Mouse (Mus musculus) MEL (cell line): ENCODE measurements at regions not wholly inside any gene's neighbourhood (a gene's known extent, or its start where the extent isn't known, plus 50 kb on each side); places are given as distances from the start of the nearest gene placed in this dataset.

Source experiments
- DNase-seq: peaks from one replicate; pipeline ENCODE4 v3.0.0; 2011; ENCODE audit warnings: low read depth, low spot score
- H3K27ac ChIP-seq: 2 replicates; pipeline ENCODE4 v1.5.1; 2012; ENCODE audit warnings: low read depth, mild to moderate bottlenecking, control low read depth, low read length, moderate library complexity; ENCODE audit not compliant: control insufficient read depth
- H3K27me3 ChIP-seq, 2 experiments: fragments of 150-350 bp in 1 of 2; sonication (generic) in 1 of 2; 2 replicates each; pipeline ENCODE4 v1.6.1; 2012; ENCODE audit warnings: low read length in 2 of 2, mild to moderate bottlenecking in 2 of 2, improper control_type of control experiment in 1 of 2, moderate library complexity in 1 of 2; ENCODE audit not compliant: insufficient read depth in 2 of 2, control insufficient read depth in 1 of 2
- H3K36me3 ChIP-seq, 2 experiments: 2 replicates each; pipeline ENCODE4 v1.6.1; 2012 to 2014; ENCODE audit warnings: low read length in 2 of 2, improper control_type of control experiment in 1 of 2, inconsistent platforms in 1 of 2, mild to moderate bottlenecking in 1 of 2; ENCODE audit not compliant: insufficient read depth in 2 of 2, control insufficient read depth in 1 of 2
- H3K4me1 ChIP-seq, 2 experiments: fragments of 150-350 bp in 1 of 2; sonication (generic) in 1 of 2; 2 replicates each; pipeline ENCODE4 v1.6.1; 2012; ENCODE audit warnings: low read length in 2 of 2, improper control_type of control experiment in 1 of 2, mild to moderate bottlenecking in 1 of 2; ENCODE audit not compliant: insufficient read depth in 2 of 2, control insufficient read depth in 1 of 2
- H3K4me3 ChIP-seq, 2 experiments: fragments of 150-350 bp in 1 of 2; sonication (generic) in 1 of 2; 2 replicates each; pipeline ENCODE4 v1.5.1; 2012; ENCODE audit warnings: low read depth in 2 of 2, low read length in 2 of 2, mild to moderate bottlenecking in 2 of 2, moderate library complexity in 2 of 2, control low read depth in 1 of 2, improper control_type of control experiment in 1 of 2; ENCODE audit not compliant: control insufficient read depth in 1 of 2, insufficient read depth in 1 of 2
- H3K79me2 ChIP-seq: 2 replicates; pipeline ENCODE4 v1.6.1; 2012; ENCODE audit warnings: mild to moderate bottlenecking, low read length, moderate library complexity; ENCODE audit not compliant: control insufficient read depth, poor library complexity, insufficient read depth
- H3K9ac ChIP-seq: 2 replicates; pipeline ENCODE4 v1.6.1; 2012; ENCODE audit warnings: low read depth, mild to moderate bottlenecking, control low read depth, low read length, moderate library complexity; ENCODE audit not compliant: control insufficient read depth, poor library complexity, severe bottlenecking
- H3K9me3 ChIP-seq: fragments of 150-350 bp; sonication (generic); replicated peaks from 2 replicates; pipeline ENCODE4 v1.6.1; 2012; ENCODE audit warnings: mild to moderate bottlenecking, low read length, improper control_type of control experiment, moderate library complexity; ENCODE audit not compliant: insufficient read depth
- BHLHE40 ChIP-seq: IDR thresholded peaks from 2 replicates; pipeline ENCODE4 v1.6.1; 2012; ENCODE audit warnings: low read depth, mild to moderate bottlenecking, inconsistent platforms, low read length, improper control_type of control experiment, borderline replicate concordance
- CHD1 ChIP-seq: IDR thresholded peaks from 2 replicates; pipeline ENCODE4 v1.6.1; 2012; ENCODE audit warnings: low read depth, mild to moderate bottlenecking, inconsistent platforms, low read length, improper control_type of control experiment
- CTCF ChIP-seq, 3 experiments: IDR thresholded peaks in 2 of 3; conservative IDR thresholded peaks in 1 of 3; 2 replicates each; pipeline ENCODE4 v1.5.1; 2011 to 2012; ENCODE audit warnings: low read length in 3 of 3, low read depth in 2 of 3, mild to moderate bottlenecking in 2 of 3, improper control_type of control experiment in 1 of 3, inconsistent platforms in 1 of 3, mixed read lengths in 1 of 3, moderate library complexity in 1 of 3; ENCODE audit not compliant: control insufficient read depth in 1 of 3, insufficient read depth in 1 of 3, poor library complexity in 1 of 3, severe bottlenecking in 1 of 3
- E2F4 ChIP-seq: IDR thresholded peaks from 2 replicates; pipeline ENCODE4 v1.6.1; 2011; ENCODE audit warnings: low read depth, low read length, improper control_type of control experiment, borderline replicate concordance
- ELF1 ChIP-seq: IDR thresholded peaks from 2 replicates; pipeline ENCODE4 v1.6.1; 2014; ENCODE audit warnings: low read depth, mild to moderate bottlenecking, inconsistent platforms, low read length, improper control_type of control experiment, moderate library complexity
- EP300 ChIP-seq, 2 experiments: IDR thresholded peaks; 2 replicates each; pipeline ENCODE4 v1.6.1; 2011; ENCODE audit warnings: improper control_type of control experiment in 2 of 2, low read length in 2 of 2, low read depth in 1 of 2, mild to moderate bottlenecking in 1 of 2
- ETS1 ChIP-seq: IDR thresholded peaks from 2 replicates; pipeline ENCODE4 v1.6.1; 2012; ENCODE audit warnings: low read depth, mild to moderate bottlenecking, inconsistent platforms, low read length, improper control_type of control experiment, moderate library complexity
- GABPA ChIP-seq: IDR thresholded peaks from 2 replicates; pipeline ENCODE4 v1.6.1; 2012; ENCODE audit warnings: low read depth, mild to moderate bottlenecking, inconsistent platforms, low read length, improper control_type of control experiment, moderate library complexity
- KAT2A ChIP-seq: conservative IDR thresholded peaks from 2 replicates; pipeline ENCODE4 v1.6.1; 2012; ENCODE audit warnings: low read depth, low read length, improper control_type of control experiment, inconsistent platforms
- MEF2A ChIP-seq: IDR thresholded peaks from 2 replicates; pipeline ENCODE4 v1.6.1; 2014; ENCODE audit warnings: low read depth, mild to moderate bottlenecking, inconsistent platforms, low read length, improper control_type of control experiment; ENCODE audit not compliant: poor library complexity, insufficient replicate concordance, severe bottlenecking; ENCODE audit errors: extremely low read depth
- MYB ChIP-seq: IDR thresholded peaks from 2 replicates; pipeline ENCODE4 v1.6.1; 2011; ENCODE audit warnings: mild to moderate bottlenecking, low read depth, low read length, improper control_type of control experiment
- NELFE ChIP-seq: IDR thresholded peaks from 2 replicates; pipeline ENCODE4 v1.6.1; 2011; ENCODE audit warnings: low read depth, low read length, improper control_type of control experiment
- NRF1 ChIP-seq: IDR thresholded peaks from 2 replicates; pipeline ENCODE4 v1.6.1; 2014; ENCODE audit warnings: low read depth, mild to moderate bottlenecking, inconsistent platforms, low read length, improper control_type of control experiment, moderate library complexity; ENCODE audit not compliant: poor library complexity, insufficient read depth, severe bottlenecking
- POLR2A ChIP-seq, 2 experiments: IDR thresholded peaks; 2 replicates each; pipeline ENCODE4 v1.6.1; 2011 to 2012; ENCODE audit warnings: low read length in 2 of 2, mild to moderate bottlenecking in 2 of 2, control low read depth in 1 of 2, improper control_type of control experiment in 1 of 2, low read depth in 1 of 2, moderate library complexity in 1 of 2; ENCODE audit not compliant: control insufficient read depth in 1 of 2, insufficient read depth in 1 of 2, poor library complexity in 1 of 2
- POLR2AphosphoS2 ChIP-seq: IDR thresholded peaks from 2 replicates; pipeline ENCODE4 v1.6.1; 2011; ENCODE audit warnings: low read length, improper control_type of control experiment
- POLR2AphosphoS5 ChIP-seq: IDR thresholded peaks from 2 replicates; pipeline ENCODE4 v1.6.1; 2012; ENCODE audit warnings: low read depth, borderline replicate concordance, mild to moderate bottlenecking, inconsistent platforms, low read length, moderate library complexity, mixed read lengths
- RAD21 ChIP-seq: IDR thresholded peaks from 2 replicates; pipeline ENCODE4 v1.6.1; 2011; ENCODE audit warnings: mild to moderate bottlenecking, low read depth, low read length, improper control_type of control experiment
- RCOR1 ChIP-seq: IDR thresholded peaks from 2 replicates; pipeline ENCODE4 v1.6.1; 2012; ENCODE audit warnings: low read depth, mild to moderate bottlenecking, inconsistent platforms, low read length, improper control_type of control experiment
- SMC3 ChIP-seq: IDR thresholded peaks from 2 replicates; pipeline ENCODE4 v1.6.1; 2011; ENCODE audit warnings: low read depth, low read length, improper control_type of control experiment
- UBTF ChIP-seq: IDR thresholded peaks from 2 replicates; pipeline ENCODE4 v1.6.1; 2012; ENCODE audit warnings: low read depth, mild to moderate bottlenecking, inconsistent platforms, low read length, improper control_type of control experiment, moderate library complexity, borderline replicate concordance; ENCODE audit not compliant: insufficient read depth
- USF1 ChIP-seq: IDR thresholded peaks from 2 replicates; pipeline ENCODE4 v1.6.1; 2014; ENCODE audit warnings: low read depth, mild to moderate bottlenecking, inconsistent platforms, low read length, improper control_type of control experiment, moderate library complexity
- ZC3H11A ChIP-seq: IDR thresholded peaks from 2 replicates; pipeline ENCODE4 v1.6.1; 2012; ENCODE audit warnings: low read depth, mild to moderate bottlenecking, inconsistent platforms, low read length, improper control_type of control experiment
- ZKSCAN1 ChIP-seq: IDR thresholded peaks from 2 replicates; pipeline ENCODE4 v1.6.1; 2012; ENCODE audit warnings: low read depth, mild to moderate bottlenecking, inconsistent platforms, low read length, improper control_type of control experiment, moderate library complexity
- ZMIZ1 ChIP-seq: IDR thresholded peaks from 2 replicates; pipeline ENCODE4 v1.6.1; 2012; ENCODE audit warnings: low read depth, mild to moderate bottlenecking, inconsistent platforms, low read length, improper control_type of control experiment, moderate library complexity

DNA sequence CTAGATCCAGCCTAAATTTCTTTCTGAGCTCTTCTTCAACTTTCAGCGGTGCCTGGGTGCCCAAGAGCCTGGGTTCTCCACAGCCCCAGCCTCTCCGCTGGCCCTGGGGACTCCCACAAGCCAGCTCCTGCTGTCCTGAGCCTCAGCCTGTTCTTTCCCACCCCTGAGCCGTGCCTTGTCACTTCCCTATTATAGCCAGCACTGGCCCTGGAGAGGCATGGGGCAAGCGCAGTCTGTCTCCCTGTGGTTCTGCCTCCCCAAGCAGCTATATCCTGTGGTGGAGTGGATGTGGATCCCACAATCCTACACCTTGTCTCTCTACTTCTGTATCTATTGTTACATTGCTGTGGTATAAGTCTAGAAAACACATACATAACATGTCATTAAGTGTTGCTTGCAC, 128.6 kb upstream of the Hgf start:
- no peaks in the 10 kb centered on the region for H3K27me3 ChIP-seq
- H3K27ac ChIP-seq, result no peak overlapping the region
- H3K9me3 ChIP-seq, result no peaks in the 10 kb centered on the region

DNA sequence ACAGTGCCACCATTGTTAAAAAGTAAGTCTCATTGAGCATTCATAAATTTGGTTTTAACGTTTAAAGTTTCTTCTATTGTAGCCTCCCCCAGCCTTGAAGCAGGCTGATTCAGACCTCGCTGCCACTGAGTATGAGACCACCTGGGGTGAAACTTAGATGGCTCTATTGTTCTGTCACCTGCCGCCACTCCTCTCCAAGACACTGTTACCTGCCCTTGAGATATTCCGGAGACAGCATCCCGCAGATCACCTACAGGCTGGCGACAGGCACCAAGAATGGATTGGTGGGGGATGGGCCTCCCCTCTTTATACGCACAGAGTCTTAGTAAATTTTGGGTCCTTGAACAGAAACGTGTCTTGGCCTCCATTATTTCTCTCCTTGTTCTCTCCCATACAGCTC, 128.0 kb upstream of the Hgf start:
- Histone ChIP-seq H3K27ac (no peak overlapping the region), H3K36me3 (no peaks in the 10 kb centered on the region), H3K27me3 (no peaks in the 10 kb centered on the region), H3K79me2 (no peaks in the 10 kb centered on the region), H3K9ac (no peak overlapping the region)
- no peak for TF ChIP-seq EP300 (IDR thresholded peaks at IDR 0.05; ENCODE audit: low read depth in 1 of 2, low read length in 2 of 2)
- no peak for TF ChIP-seq RAD21
- no peak for TF ChIP-seq SMC3
- no peak for TF ChIP-seq ETS1
- TF ChIP-seq NELFE, result no peak
- TF ChIP-seq NRF1, result no peak
- no peak for TF ChIP-seq KAT2A
- no peak for TF ChIP-seq UBTF
- TF ChIP-seq, all 39 proteins: peak for 0
- no peak for DNase-seq
- no peak overlapping the region for H3K4me3 ChIP-seq
- no peaks in the 10 kb centered on the region for H3K9me3 ChIP-seq
- H3K4me1 ChIP-seq, result no peaks in the 10 kb centered on the region

More for the DNA sequence above, 128.6 kb upstream of the Hgf start:
- H3K36me3 ChIP-seq, result no peaks in the 10 kb centered on the region
- no peaks in the 10 kb centered on the region for H3K79me2 ChIP-seq
- TF ChIP-seq POLR2AphosphoS2 (no peak), ELF1 (no peak), MEF2A (no peak), ZKSCAN1 (no peak), RCOR1 (no peak), RAD21 (no peak), CHD1 (no peak), POLR2AphosphoS5 (no peak), MYB (no peak), ZMIZ1 (no peak), USF1 (no peak), GABPA (no peak), ZC3H11A (no peak), CTCF (IDR thresholded peaks at IDR 0.05 in 2 of 3, conservative IDR thresholded peaks at IDR 0.05 in 1 of 3; ENCODE audit: control insufficient read depth in 1 of 3, insufficient read depth in 1 of 3, low read depth in 2 of 3, low read length in 3 of 3, poor library complexity in 1 of 3, severe bottlenecking in 1 of 3) (no peak), POLR2A (IDR thresholded peaks at IDR 0.05; ENCODE audit: control insufficient read depth in 1 of 2, insufficient read depth in 1 of 2, low read depth in 1 of 2, low read length in 2 of 2, poor library complexity in 1 of 2) (no peak), BHLHE40 (no peak), SMC3 (no peak), NRF1 (no peak), E2F4 (no peak)
- TF ChIP-seq, all 39 proteins: peak for 0
- Histone ChIP-seq H3K4me1 (no peaks in the 10 kb centered on the region), H3K9ac (no peak overlapping the region), H3K4me3 (no peak overlapping the region)
- no peak for DNase-seq
